Mouse (Mus musculus) C2C12 (cell line): ENCODE measurements at regions not wholly inside any gene's neighbourhood (a gene's known extent, or its start where the extent isn't known, plus 50 kb on each side); places are given as distances from the start of the nearest gene placed in this dataset.

Experiments
- CEBPB ChIP-seq: IDR thresholded peaks from one replicate; pipeline ENCODE4 v1.6.1; 2011; ENCODE audit warnings: low read depth, mild to moderate bottlenecking, control low read depth, moderate library complexity
- CTCF ChIP-seq: IDR thresholded peaks from one replicate; pipeline ENCODE4 v1.5.1; 2011; ENCODE audit not compliant: control insufficient read depth, insufficient read depth, insufficient read length
- FOSL1 ChIP-seq: IDR thresholded peaks from one replicate; pipeline ENCODE4 v1.8.0; 2011; ENCODE audit warnings: mild to moderate bottlenecking, low read length; ENCODE audit not compliant: poor library complexity, insufficient read depth, severe bottlenecking
- MYOD1 ChIP-seq: IDR thresholded peaks from one replicate; pipeline ENCODE4 v1.6.1; 2011; ENCODE audit warnings: low read depth; ENCODE audit not compliant: control insufficient read depth, insufficient read length

GRCm38 (mm10) chr1:108240152-108240551 is 650.3 kb downstream of the Serpinb8 start:
- TF ChIP-seq CTCF, result no peak
- no peak for TF ChIP-seq CEBPB
- no peak for TF ChIP-seq MYOD1
- TF ChIP-seq FOSL1, result no peak
